Mouse (Mus musculus) spleen, adult 12 weeks (tissue): Measurements from ENCODE around the gene Olfr1248.
"Not testable (repeated sequence)": the region's sequence is repeated elsewhere in the genome, so short reads cannot be mapped to it uniquely, and the experiment has no call there.

ENCODE experiments used
- DNase-seq: peaks from one replicate; pipeline ENCODE4 v3.0.0; 2022; ENCODE audit warnings: low spot score

The Olfr1248 gene

GRCm38 (mm10) chr2:89618145-89618544 lies at the start of gene Olfr1248:
Gene Olfr1248 (minus strand): TSS chr2:89618245.
- DNase-seq: not testable (repeated sequence)

- DNase-seq: no peak
Observed at GRCm38 (mm10) chr2:89661367-89661766, 43.3 kb upstream of the Olfr1248 start, which contains the start of gene Olfr1250. Gene Olfr1250 (minus strand): TSS chr2:89661467.

GRCm38 (mm10) chr2:89634883-89635282 lies 16.8 kb upstream of the Olfr1248 start, which contains the start of gene Olfr1249:
Gene Olfr1249 (minus strand): TSS chr2:89634983.
- no peak for DNase-seq

GRCm38 (mm10) chr2:89614030-89614429 lies 4.0 kb downstream of the Olfr1248 start, which contains the start of gene Olfr1247:
Gene Olfr1247 (minus strand): TSS chr2:89614130.
- no peak for DNase-seq

GRCm38 (mm10) chr2:89593057-89593456 lies 25.0 kb downstream of the Olfr1248 start, which contains the start of gene Olfr1246:
Gene Olfr1246 (minus strand): TSS chr2:89593157.
- no peak for DNase-seq

GRCm38 (mm10) chr2:89578347-89578746 lies 39.7 kb downstream of the Olfr1248 start, which contains the start of gene Olfr1245:
Gene Olfr1245 (minus strand): TSS chr2:89578447.
- no peak for DNase-seq
